Mouse (Mus musculus) spleen, postnatal 4 days (tissue): ENCODE data around the gene Rgs7bp.
"Not testable (repeated sequence)": the region's sequence is repeated elsewhere in the genome, so short reads cannot be mapped to it uniquely, and the experiment has no call there.

ENCODE experiments used
- DNase-seq, 2 experiments: peaks; one replicate each; pipeline ENCODE4 v3.0.0; 2022; ENCODE audit warnings: low spot score in 2 of 2

The Rgs7bp gene

DNA sequence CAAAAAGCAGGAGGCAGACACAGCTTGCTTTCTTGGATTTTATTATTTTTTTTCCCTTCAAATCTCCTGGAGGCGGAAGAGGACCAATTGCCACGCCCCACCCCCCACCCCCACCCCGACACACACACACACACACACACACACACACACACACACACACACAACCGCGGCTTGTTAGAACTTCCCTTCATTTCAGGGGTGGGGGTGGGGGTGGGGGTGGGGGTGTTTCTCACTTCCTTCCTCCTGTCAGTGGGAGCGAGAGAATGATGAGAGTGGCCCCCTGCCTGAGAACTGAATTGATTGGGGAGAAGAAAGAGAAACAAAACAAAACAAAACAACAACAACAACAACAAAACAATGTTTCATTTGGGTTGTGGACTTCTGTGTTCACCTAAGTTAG, 117.0 kb downstream of the Rgs7bp start:
- DNase-seq, result no peak

DNA sequence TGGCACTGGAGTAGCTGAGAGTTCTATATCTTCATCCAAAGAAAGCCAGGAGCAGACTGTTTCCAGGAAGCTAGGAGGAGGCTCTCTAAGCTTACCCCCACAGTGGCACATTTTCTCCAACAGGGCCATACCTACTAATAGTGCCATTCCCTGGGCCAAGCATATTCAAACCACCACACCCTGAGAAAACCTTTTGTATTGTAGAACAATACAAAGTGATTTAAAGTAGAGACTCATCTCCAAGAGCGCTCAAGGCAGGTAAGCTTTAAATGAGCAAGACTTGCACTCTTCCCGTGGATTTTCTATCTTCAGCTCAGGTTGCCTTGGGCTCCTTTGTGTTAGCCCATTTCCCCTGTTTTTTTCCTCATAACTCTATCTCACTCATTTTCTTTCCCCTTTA, 118.1 kb downstream of the Rgs7bp start:
- DNase-seq, result no peak

DNA sequence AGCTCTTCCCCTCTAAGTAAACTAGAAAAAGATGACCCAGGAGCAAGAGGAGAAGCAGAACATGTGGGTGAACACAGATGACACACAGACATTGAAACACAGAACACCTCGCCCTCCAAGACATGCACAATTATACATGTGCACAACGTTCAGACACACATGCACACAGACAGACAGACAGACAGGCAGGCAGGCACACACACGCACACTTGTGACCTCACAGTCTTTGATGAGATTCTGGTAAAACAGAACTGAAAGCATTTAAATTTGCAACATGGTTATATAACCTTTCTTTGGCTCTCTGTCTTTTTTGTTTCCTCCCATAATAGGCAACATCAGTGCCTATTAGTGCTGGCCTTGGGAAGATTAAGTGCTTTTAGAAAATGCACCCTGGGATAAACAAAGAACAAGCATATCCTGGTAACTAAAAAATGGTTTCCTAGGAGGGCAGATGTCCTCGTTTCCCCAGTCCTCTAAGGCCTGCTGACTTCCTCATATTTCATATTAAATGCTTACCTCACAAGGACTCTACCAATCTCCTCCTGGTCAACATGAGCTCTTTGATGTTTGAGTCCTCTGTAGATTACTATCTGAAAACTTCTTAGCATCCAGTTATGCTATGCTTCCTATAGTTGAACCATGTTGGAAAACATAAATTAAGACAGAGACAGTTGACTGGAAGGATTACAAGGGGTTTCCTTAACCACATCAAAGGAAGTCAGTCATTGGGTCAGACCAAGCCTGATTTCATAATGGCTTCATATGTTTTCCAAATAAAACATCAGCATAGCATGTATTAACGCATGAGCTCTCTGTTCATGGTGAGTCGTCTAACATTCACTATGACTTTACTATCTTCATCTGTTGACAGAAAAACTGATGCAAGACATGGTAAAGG, 122.8 kb downstream of the Rgs7bp start:
- DNase-seq, result no peak

DNA sequence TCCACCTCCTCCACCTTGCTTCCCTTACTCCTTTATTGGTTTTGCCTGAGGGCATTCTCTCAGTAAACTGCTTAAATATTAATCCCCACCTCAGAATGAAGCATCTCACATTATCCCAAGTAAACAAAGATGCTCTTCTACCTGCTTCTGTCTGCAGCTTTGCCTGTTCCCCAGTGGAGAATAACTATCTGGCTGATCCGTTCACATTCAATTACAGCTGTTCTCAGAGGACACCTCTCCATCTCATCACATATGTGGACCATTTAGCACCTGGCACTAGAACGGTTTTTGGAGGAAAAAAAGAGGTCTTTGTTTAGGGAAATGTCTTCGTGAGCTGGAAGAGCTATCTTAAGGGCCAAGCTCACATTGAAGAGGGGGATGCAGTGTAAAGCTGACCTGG, 123.9 kb downstream of the Rgs7bp start:
- DNase-seq, result no peak

DNA sequence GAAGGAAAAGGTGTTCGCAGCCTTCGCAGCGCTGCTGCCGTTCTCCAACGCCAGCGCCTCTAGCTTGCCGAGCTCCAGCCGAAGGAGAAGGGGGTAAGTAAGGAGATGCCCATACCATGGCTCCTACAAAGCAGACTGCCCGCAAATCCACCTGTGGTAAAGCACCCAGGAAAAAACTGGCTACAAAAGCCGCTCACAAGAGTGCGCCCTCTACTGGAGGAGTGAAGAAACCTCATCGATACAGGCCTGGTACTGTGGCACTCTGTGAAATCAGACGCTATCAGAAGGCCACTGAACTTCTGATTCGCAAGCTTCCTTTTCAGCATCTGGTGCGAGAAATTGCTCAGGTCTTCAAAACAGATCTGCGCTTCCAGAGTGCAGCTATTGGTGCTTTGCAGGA, 136.1 kb downstream of the Rgs7bp start:
- no peak for DNase-seq

DNA sequence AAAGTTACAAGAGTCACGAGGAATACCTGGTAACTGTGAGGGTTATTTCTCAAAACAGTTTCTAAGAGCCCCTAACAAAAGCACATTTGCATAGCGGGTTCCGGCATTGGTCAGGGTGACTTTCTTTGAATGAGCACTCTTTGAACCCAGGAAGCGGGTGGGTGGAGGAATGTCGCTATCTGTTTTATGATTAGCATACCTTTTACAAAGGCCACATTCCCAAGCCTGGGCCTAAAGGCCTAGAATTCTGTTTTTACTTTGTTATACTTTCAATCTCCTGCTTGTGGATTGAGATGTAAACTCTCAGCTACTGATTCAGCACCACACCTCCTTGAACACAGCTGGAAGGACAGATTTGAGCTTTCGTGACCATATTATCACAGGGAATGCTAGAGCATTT, 138.0 kb downstream of the Rgs7bp start:
- DNase-seq, result not testable (repeated sequence)

DNA sequence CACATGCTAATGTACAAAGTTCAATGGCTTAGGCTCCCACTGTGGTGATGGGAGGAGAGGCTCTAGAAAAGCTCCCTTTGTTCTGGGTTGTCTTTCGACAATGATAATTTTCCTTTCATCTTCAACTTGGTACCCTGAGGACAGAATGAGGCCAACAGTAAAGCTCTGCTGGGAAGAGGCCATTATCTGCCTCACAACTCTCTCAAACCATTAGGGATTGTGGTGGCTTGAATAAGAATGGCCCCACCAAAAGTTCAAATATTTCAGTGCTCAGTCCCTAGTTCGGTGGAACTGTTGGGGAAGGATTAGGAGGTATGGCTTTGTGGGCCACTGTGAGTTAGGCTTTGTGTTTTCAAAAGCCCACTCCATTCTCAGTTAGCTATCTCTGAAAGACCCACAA, 138.6 kb downstream of the Rgs7bp start:
- no peak for DNase-seq

DNA sequence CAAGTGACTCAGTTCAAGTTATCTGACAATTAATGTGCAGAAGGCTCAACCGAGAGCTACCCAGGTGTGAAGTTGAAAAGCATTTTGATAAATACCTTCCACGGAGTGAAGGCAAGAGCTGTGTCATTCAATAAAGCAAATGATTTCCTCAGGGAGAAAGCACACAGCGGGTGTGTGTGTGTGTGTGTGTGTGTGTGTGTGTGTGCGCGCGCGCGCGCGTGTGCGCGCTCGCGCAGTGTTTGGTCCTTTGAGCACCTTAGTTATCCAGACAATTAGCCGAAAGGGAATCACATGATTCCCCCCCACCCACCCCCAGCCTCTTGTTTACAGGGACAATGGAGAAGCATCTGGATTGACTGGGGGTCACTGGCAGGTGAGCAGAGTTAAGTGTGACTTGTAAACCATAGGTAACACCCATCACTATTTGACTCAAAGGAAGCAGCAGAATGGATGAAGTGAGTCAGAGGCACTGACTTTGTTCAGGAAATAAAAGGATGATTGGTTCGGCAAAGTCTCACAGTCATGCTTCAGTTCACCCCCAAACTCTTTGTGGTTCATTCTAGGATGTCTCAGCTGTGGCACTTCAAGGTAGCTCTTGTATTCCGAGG, 140.3 kb downstream of the Rgs7bp start:
- no peak for DNase-seq

DNA sequence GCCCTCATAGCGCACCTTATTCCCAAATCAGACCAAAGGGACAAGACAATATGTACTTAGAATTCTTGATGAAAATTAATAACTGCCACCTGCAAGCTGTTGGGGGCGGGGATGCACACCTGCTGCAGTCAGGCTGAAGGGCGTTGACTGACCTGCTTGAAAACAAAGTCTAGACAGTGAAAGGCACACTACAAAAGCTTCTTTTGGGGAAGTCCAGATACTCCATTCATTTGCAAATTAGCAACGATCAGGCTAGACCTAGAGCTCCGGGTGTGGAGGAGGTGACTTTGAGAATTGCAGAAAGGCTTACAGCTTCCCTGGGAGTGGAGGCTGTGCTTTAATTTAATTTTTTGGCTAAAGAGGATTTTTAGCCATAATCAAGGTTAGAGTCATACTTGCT, 143.1 kb downstream of the Rgs7bp start:
- not testable (repeated sequence) for DNase-seq

DNA sequence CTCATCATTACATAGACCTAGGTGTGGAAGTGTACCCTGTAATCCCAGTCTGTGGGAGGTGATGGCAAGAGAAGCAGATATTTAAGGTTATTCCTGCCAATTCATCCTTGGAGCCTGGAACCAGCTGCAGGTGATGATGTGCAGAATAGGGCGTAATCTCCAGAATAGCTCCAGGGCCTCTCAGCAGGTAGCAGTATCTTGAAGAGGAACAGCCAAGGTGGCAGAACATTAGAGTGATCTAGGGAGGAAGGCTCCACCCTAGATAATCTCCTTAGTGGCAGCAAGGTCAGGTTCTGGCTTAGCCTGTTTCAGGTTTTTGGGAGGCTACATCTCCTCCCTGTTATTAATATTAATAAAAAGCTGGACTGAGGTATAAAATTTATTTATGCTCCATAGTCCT, 143.7 kb downstream of the Rgs7bp start:
- not testable (repeated sequence) for DNase-seq

DNA sequence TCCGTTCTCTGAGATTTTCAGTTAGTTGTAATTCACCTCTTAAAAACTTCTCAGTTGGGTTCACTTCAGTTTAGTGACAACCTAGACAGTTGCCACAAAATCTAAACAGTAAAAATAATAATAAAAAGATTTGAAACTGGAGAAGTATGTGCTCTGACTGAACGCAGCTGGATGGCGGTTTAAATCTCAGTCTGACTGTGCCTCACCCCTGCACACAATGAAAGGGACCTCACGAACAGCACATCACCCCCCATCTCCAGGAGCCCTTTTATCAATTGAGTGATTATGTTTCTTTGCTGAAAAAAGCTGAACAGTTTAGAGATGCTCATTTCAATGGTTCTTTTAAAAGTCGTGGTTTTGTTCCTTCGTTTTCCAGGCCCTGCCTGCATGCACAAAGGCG, 146.0 kb downstream of the Rgs7bp start:
- DNase-seq, result no peak
